Mouse (Mus musculus): ENCODE results near the gene Plagl1.

The Plagl1 gene

GRCm38 (mm10) chr10:13090596-13091424, 30.5 kb downstream of the Plagl1 start:
- DNase-seq (ENCODE audit: low spot score in 2 of 2) = peak; percentile 25 to 32

- DNase-seq (ENCODE audit: low spot score in 2 of 2) = no peak
Observed at GRCm38 (mm10) chr10:13092996-13093395, 32.7 kb downstream of the Plagl1 start.

- DNase-seq (ENCODE audit: low spot score in 2 of 2) = no peak
Observed at GRCm38 (mm10) chr10:13098895-13099294, 38.6 kb downstream of the Plagl1 start.

- no peak for DNase-seq (ENCODE audit: low spot score in 2 of 2)
Observed at GRCm38 (mm10) chr10:13100061-13100648, 39.9 kb downstream of the Plagl1 start.

GRCm38 (mm10) chr10:13102360-13102759, 42.1 kb downstream of the Plagl1 start:
- DNase-seq (ENCODE audit: low spot score in 2 of 2) = no peak

- DNase-seq (ENCODE audit: low spot score in 2 of 2) = no peak
Observed at GRCm38 (mm10) chr10:13103838-13104237, 43.5 kb downstream of the Plagl1 start.

GRCm38 (mm10) chr10:13106909-13107624, 46.8 kb downstream of the Plagl1 start:
- DNase-seq (ENCODE audit: low spot score in 2 of 2) = no peak

GRCm38 (mm10) chr10:13108021-13108548, 47.8 kb downstream of the Plagl1 start:
- DNase-seq (ENCODE audit: low spot score in 2 of 2) = no peak

- DNase-seq (ENCODE audit: low spot score in 2 of 2) = no peak
Observed at GRCm38 (mm10) chr10:13108847-13109246, 48.5 kb downstream of the Plagl1 start.

- DNase-seq (ENCODE audit: low spot score in 2 of 2) = no peak
Observed at GRCm38 (mm10) chr10:13109781-13110180, 49.5 kb downstream of the Plagl1 start.

- DNase-seq (ENCODE audit: low spot score in 2 of 2) = no peak
Observed at GRCm38 (mm10) chr10:13112849-13113248, 52.5 kb downstream of the Plagl1 start.

GRCm38 (mm10) chr10:13113641-13114040, 53.3 kb downstream of the Plagl1 start:
- DNase-seq (ENCODE audit: low spot score in 2 of 2) = no peak

- DNase-seq (ENCODE audit: low spot score in 2 of 2) = no peak
Observed at GRCm38 (mm10) chr10:13115030-13115429, 54.7 kb downstream of the Plagl1 start.

GRCm38 (mm10) chr10:13116706-13117665, 56.7 kb downstream of the Plagl1 start:
- no peak for DNase-seq (ENCODE audit: low spot score in 2 of 2)

GRCm38 (mm10) chr10:13118024-13118769, 57.9 kb downstream of the Plagl1 start:
- no peak for DNase-seq (ENCODE audit: low spot score in 2 of 2)

GRCm38 (mm10) chr10:13118770-13119102, 58.4 kb downstream of the Plagl1 start:
- DNase-seq (ENCODE audit: low spot score in 2 of 2) = no peak

- no peak for DNase-seq (ENCODE audit: low spot score in 2 of 2)
Observed at GRCm38 (mm10) chr10:13119300-13119699, 59.0 kb downstream of the Plagl1 start.

- no peak for DNase-seq (ENCODE audit: low spot score in 2 of 2)
Observed at GRCm38 (mm10) chr10:13125811-13126210, 65.5 kb downstream of the Plagl1 start.

- DNase-seq (ENCODE audit: low spot score in 2 of 2) = peak in 1 of 2 experiments; percentile 25
Observed at GRCm38 (mm10) chr10:13127335-13127734, 67.0 kb downstream of the Plagl1 start.

- no peak for DNase-seq (ENCODE audit: low spot score in 2 of 2)
Observed at GRCm38 (mm10) chr10:13127946-13128345, 67.6 kb downstream of the Plagl1 start.

- no peak for DNase-seq (ENCODE audit: low spot score in 2 of 2)
Observed at GRCm38 (mm10) chr10:13133850-13134249, 73.5 kb downstream of the Plagl1 start.

Data from thymus, postnatal 10 days (tissue).